ENCODE assay signal across 24 mouse cellular contexts in genomic region chr15:33914891-33915290, GRCm38 (mm10).
"Had no signal": no experiment of that assay in that cellular context is flagged by ENCODE, and none has a peak within 500 bp of the region (broad histone marks: within the 10 kb centered on the region; RNA-seq: fewer than 3 reads in every experiment).

No protein-coding gene starts in this region.

- H3K4me3 ChIP-seq: gastrocnemius, adult 2 months; heart, embryonic 10.5 days; heart, embryonic 12.5 days; hindbrain, embryonic 10.5 days; hindbrain, embryonic 13.5 days; hindbrain, embryonic 15.5 days; intestine, embryonic 15.5 days; kidney, embryonic 15.5 days; limb, embryonic 13.5 days; limb, embryonic 15.5 days; liver, embryonic 13.5 days had no signal

- H3K4me2 ChIP-seq: heart, embryonic 12.5 days; hindbrain, embryonic 13.5 days; hindbrain, embryonic 15.5 days; intestine, embryonic 15.5 days; kidney, embryonic 15.5 days; limb, embryonic 13.5 days; limb, embryonic 15.5 days; liver, embryonic 13.5 days had no signal

- H3K36me3 ChIP-seq: heart, embryonic 10.5 days; heart, embryonic 12.5 days; hindbrain, embryonic 10.5 days; hindbrain, embryonic 13.5 days; hindbrain, embryonic 15.5 days; intestine, embryonic 15.5 days; kidney, embryonic 15.5 days; limb, embryonic 13.5 days; limb, embryonic 15.5 days; liver, embryonic 13.5 days had no signal

- H3K9ac ChIP-seq: heart, embryonic 12.5 days; hindbrain, embryonic 13.5 days; hindbrain, embryonic 15.5 days; intestine, embryonic 15.5 days; kidney, embryonic 15.5 days; limb, embryonic 13.5 days; limb, embryonic 15.5 days; liver, embryonic 13.5 days had no signal

- H3K4me1 ChIP-seq: heart, embryonic 10.5 days; heart, embryonic 12.5 days; hindbrain, embryonic 10.5 days; hindbrain, embryonic 13.5 days; hindbrain, embryonic 15.5 days; intestine, embryonic 15.5 days; kidney, embryonic 15.5 days; limb, embryonic 13.5 days; limb, embryonic 15.5 days; liver, embryonic 13.5 days had no signal

- H3K9me3 ChIP-seq: heart, embryonic 10.5 days; heart, embryonic 12.5 days; hindbrain, embryonic 10.5 days; hindbrain, embryonic 13.5 days; hindbrain, embryonic 15.5 days; intestine, embryonic 15.5 days; kidney, embryonic 15.5 days; limb, embryonic 13.5 days; limb, embryonic 15.5 days; liver, embryonic 13.5 days had no signal

- H3K27me3 ChIP-seq: heart, embryonic 12.5 days; hindbrain, embryonic 13.5 days; hindbrain, embryonic 15.5 days; intestine, embryonic 15.5 days; kidney, embryonic 15.5 days; limb, embryonic 13.5 days; limb, embryonic 15.5 days; liver, embryonic 13.5 days had no signal

- DNase-seq: gastrocnemius, adult 2 months; gastrocnemius, postnatal 10 days; gastrocnemius, postnatal 25 days; heart, adult 18-20 months; heart, postnatal 10 days; heart, postnatal 4 days; kidney, postnatal 14 days; kidney, postnatal 36 days; layer of hippocampus, adult 9-11 months; layer of hippocampus, postnatal 36 days; left cerebral cortex, postnatal 4 days; liver, embryonic 13.5 days had no signal

- ATAC-seq: inflammation-experienced regulatory T-cells, adult 6 months; intestine, postnatal 0 days had no signal

- H3K27ac ChIP-seq: gastrocnemius, adult 2 months; heart, embryonic 10.5 days; hindbrain, embryonic 10.5 days; hindbrain, embryonic 13.5 days; hindbrain, embryonic 15.5 days; intestine, embryonic 15.5 days; kidney, embryonic 15.5 days; kidney, postnatal 0 days; limb, embryonic 13.5 days; limb, embryonic 15.5 days; liver, embryonic 13.5 days had no signal
